Mouse (Mus musculus) cerebellum, postnatal 10 days (tissue): ENCODE data around the gene Scyl1.

Source experiments
- DNase-seq, 2 experiments: peaks; one replicate each; pipeline ENCODE4 v3.0.0; 2021; ENCODE audit warnings: mixed read lengths in 2 of 2

The Scyl1 gene

GRCm38 (mm10) chr19:5803041-5803880, 32.0 kb upstream of the Scyl1 start:
- DNase-seq, result peak; percentile 100

DNA sequence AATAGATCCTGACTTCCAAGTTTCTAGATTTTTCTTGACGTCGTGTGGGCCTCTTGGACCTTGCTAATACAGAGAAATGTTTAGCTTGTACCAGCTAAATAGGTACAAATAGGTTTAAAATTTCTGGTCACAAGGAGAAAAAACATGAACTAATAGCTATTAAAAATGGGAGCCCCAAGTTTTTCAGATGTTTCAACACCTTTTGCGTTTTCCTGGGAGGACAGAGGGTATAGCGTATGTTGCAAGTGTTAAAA, 31.5 kb upstream of the Scyl1 start:
- no peak for DNase-seq

GRCm38 (mm10) chr19:5802011-5802786, 31.0 kb upstream of the Scyl1 start:
- peak; percentile 97 to 98 for DNase-seq

- DNase-seq, result no peak
These were observed 30.3 kb upstream of the Scyl1 start for GRCm38 (mm10) chr19:5801432-5801964.

GRCm38 (mm10) chr19:5800632-5801431, 29.6 kb upstream of the Scyl1 start:
- DNase-seq, result peak; percentile 63 to 72

DNA sequence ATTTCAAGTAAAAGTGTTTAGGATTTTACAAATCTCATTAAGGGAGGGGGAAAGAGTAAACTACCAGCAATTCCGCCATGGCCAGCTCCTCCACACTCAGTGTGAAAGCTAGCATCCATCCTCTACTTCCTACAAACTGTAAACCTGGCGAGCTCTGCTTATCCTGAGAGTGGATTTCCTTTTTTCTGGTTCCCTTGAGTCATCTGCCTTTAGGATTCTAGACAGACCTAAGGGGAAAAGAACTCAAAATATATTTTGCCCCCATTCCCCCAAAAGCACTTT, 29.1 kb upstream of the Scyl1 start:
- DNase-seq, result no peak

DNA sequence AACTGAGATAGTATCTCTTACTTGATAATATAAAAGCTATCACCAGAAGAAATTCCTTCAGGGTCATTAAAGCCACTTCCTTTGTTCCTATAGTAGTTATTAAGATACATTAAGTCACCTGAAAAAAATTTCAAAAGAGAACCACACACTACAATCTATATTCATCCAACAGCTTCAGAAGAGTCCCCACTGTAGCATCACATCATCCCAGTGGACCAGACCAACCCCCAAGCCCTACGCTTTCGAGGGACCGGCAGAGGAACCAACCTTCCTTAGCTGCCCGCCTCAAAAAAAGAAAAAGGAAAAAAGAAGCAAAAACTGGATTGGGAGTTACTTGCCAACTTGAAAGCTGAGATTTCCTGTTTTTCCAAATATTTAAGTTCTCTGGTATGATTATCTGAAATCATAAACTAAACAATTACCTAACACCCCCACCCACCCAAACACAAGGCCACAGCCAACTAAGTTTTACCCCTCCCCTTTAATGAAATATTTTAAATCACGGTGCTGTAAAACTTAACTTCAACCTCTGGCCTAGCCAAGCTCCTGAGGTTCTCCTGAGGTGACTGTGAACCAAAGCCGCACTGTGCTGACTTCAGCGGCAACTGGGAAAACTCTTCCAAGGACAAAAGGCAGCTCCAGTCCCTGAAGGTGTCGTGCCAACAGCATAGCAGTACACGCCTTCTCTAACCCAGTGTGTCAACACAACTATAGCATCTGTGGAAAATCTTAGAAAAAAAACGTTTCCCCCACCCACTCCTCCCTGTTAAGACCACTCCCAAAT, 28.5 kb upstream of the Scyl1 start:
- no peak for DNase-seq

DNA sequence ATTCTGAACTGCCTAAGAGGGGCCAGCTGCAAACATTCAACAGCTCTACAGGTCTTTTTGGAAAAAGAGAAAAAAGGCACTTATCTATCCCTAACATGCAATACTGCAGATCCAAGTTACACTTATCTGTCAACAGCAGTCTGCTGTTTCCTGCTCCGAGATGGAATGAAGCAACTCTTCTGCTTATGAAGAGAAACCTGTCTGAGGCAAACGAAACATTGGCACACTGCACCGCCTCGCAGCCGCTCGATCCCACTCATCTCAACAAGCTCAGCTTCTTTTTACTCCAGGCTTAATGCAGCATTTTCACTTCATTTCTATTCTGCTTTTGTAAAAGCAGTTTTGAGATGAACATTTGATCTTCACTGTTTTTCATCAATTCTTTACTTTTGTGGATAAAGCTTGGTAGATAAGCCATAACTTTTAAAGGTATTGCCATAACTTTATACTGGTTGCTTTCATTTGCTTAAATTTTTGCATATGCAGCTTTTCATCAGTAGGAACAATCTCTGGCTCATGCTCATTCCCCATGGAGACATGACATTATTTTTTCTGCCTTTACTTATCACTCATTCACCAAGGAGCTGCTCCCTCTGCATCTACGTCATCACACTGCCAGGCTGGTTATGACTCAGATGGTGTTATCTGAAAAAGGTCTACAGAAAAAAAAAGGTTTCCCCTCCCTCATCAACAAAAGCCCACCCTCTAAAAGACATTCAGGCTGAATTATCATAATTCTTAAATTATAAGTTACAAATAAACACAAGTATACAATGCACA, 27.7 kb upstream of the Scyl1 start:
- DNase-seq, result peak in 1 of 2 experiments; percentile 34

DNA sequence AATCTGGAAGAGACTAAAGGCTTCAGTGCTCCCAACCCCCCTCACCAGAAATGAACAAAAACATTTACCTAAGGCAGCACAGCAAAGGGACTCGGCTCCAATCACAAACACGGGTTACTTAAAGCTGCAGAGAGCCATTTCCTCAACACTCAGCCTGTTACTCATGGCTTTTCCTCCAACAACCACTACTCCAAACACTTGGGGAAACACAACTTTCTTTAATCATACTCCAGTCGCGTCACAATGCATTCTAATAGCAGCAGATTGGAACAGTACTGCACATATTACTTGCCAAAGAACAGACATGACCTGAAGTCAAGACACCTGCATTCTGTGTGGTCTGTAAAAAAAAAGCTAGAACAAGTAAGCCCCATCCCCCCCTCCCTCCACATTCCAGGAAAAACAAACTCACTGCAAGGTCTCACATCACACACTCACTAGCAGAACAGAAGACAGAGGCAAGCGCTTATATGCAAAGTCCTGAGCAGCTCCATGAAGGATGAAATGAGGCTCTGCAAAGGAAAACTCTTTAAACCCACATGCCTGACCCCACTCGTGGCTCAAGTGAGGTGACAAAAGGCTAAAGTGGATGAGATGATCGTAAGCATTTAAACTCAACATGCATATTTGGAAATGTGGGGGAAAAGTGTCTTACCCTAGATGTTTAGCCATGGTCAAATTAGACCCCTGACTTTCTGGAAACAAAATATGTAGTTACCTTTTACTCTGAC, 26.3 kb upstream of the Scyl1 start:
- peak in 1 of 2 experiments; percentile 10 for DNase-seq

GRCm38 (mm10) chr19:5796573-5797111, 25.4 kb upstream of the Scyl1 start:
- peak in 1 of 2 experiments; percentile 12 for DNase-seq

- no peak for DNase-seq
These were observed 24.7 kb upstream of the Scyl1 start for GRCm38 (mm10) chr19:5795668-5796572.

DNA sequence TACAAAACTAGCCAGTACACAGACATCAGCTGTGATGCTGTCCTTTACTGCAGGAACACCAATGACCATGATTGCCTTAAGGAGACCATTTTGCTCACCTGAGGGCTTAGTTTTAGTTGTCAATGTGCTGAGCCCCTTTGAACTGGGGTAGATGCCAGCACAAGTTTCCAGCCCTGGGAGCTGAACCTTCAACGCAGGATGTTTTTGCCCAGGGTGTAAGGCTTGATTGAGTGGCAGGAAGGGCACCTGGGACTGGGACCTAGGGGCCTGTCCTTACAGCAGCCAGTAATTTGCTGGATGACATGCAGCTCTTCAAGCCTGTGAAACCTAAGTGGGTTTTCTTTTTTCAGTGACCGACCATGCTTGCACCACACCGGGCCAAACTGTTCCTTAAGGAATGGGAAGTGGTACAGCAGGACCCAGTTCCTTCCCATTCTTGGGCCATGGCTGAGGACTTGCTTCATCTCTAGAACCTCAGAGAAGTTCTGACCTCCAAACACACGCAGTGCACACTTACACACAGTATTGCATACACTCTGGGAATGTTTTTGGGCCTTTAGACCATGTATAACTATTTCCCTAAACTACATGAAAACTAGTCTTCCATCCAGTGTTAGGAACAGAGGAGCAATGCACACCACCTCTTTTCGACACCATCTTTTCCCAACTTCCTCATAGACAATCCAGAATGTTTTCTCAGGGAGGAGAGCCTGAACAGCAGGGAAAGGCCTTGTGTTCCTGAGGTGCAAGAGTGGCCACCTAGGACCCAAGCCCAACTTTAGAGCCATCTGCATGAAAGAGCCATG, 23.8 kb upstream of the Scyl1 start:
- DNase-seq, result peak; percentile 31 to 61

DNA sequence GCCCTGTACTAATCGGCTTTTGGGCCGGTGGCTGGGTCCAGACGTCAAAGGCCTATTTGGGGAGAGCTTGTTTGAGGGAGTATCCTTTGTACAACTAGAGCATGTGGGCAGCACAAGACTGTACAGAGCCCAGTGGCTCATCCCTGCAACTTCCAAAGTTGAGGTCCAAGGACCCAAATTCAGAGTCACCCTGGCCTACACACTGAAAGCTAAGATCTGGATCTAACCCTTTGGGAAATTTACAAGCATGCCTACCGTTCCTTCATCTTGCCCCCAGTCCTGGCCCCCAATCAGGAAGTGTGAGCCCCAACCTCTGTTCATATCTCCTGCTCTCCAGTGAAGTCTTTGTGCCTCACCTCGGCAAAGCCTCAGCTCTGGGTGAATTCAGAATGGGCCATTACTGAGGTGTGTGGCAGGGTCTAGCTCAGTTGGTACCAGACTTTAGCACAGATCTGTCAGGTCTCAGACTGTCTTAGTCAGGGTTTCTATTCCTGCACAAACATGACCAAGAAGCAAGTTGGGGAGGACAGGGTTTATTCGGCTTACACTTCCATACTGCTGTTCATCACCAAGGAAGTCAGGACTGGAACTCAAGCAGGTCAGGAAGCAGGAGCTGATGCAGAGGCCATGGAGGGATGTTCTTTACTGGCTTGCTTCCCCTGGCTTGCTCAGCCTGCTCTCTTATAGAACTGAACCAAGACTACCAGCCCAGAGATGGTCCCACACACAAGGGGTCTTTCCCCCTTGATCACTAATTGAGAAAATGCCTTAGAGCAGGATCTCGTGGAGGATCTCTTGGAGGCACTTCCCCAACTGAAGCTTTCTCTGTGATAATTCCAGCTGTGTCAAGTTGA, 22.9 kb upstream of the Scyl1 start:
- peak in 1 of 2 experiments; percentile 38 for DNase-seq

- DNase-seq, result peak; percentile 75 to 79
These were observed 21.9 kb upstream of the Scyl1 start for GRCm38 (mm10) chr19:5793116-5793515.

DNA sequence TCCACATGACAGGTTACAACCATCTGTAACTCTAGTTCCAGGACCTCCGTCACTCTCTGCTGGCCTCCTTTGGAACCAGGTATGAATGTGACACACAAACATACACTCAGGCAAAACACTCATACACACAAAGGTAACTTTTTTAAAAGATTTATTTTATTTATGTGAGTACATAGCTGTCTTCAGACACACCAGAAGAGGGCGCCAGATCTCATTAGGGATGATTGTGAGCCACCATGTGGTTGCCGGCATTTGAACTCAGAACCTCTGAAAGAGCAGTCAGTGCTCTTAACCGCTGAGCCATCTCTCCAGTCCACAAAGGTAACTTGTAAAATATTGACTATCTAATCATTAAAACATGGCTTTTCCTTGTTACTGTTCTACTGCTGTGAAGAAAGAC, 20.1 kb upstream of the Scyl1 start:
- DNase-seq, result no peak

DNA sequence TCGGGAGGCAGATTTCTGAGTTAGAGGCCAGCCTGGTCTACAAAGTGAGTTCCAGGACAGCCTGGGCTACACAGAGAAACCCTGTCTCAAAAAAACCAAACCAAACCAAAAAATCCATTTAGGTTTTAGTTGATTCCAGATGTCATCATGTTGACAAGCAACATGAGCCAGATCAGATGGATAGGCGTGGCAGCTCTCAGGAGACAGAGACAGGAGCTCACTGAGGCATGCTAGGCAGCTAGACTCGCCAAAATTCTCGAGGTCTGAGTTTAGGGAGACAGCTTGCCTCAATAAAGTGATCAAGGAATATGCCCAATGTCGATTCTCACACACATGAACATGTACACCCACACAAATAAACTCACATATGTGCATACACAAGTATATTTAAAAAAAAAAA, 17.8 kb upstream of the Scyl1 start:
- peak in 1 of 2 experiments; percentile 8 for DNase-seq

- peak; percentile 25 to 31 for DNase-seq
These were observed 17.4 kb upstream of the Scyl1 start for GRCm38 (mm10) chr19:5788620-5789019.

- peak in 1 of 2 experiments; percentile 15 for DNase-seq
These were observed 16.7 kb upstream of the Scyl1 start for GRCm38 (mm10) chr19:5787920-5788319.
